In the genomic region with DNA sequence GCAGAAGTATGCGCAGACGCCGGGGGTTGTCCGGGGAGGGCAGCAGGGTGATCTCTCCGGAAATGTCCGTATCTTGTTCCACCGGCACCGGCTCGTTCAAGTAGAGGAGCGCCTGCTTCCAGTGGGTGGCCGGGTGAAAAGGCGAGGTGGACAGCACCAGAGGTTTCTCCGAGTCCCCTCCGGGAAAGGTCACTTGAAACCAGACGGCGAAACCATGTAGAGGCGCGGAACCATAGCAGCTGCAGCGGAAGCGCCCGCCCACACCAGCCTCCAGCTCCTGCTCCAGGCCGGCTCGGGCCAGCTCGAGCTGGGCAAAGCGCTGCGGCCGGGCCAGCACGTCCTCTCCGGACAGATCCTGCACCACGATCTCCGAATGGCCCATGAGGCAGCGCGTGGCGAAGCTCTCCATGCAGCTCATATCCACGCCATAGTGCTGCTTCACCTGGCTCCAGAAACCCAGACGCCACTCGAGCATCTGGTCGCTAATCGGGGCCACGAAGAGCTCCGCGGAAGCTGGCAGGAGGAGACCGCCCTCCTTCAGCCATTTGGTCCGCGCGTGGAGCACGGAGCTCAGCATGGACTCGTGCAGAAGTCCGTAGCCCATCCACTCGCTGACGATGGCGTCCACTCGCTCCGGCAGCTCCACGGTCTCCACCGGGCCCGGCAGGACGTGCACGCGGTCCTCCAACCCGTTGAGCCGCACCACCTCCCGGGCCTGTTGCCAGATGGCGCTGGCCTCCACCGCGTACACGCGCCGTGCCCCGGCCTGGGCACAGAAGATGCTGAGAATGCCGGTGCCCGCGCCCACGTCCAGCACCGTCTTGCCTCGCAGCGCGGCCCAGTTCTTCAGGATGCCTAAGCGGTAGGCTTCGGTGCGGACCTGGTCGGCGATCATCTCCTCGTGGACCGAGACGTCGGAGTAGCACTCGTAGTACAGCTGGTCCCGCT, we compare ENCODE assay signal across 8 mouse cellular contexts. TPM values are rescaled to one million over a fixed set of nuclear protein-coding genes. Genes with fewer than 3 reads are reported as not detected.
A peak's percentile ranks its signal among the peaks of the same experiment; 100 is the strongest.
DNase-seq lines count a peak whose midpoint lies in the region; ATAC-seq and TF ChIP-seq lines count a peak whose summit lies in the region.

No protein-coding gene starts in this region.

- H3K9me3 ChIP-seq in ES-Bruce4 (replicated peaks; ENCODE audit: control insufficient read depth, insufficient read depth, low read length, poor library complexity, severe bottlenecking) = no peaks in the 10 kb centered on the region
- no peaks in the 10 kb centered on the region for H3K9me3 ChIP-seq in forebrain, embryonic 13.5 days (replicated peaks)
- no peaks in the 10 kb centered on the region for H3K9me3 ChIP-seq in liver, embryonic 16.5 days (replicated peaks; ENCODE audit: control insufficient read depth, low read length)
- no peaks in the 10 kb centered on the region for H3K9me3 ChIP-seq in neural tube, embryonic 13.5 days

- peak overlapping the region; percentile 63 for H3K4me2 ChIP-seq in forebrain, embryonic 13.5 days
- peak overlapping the region; percentile 74 for H3K4me2 ChIP-seq in liver, embryonic 16.5 days (ENCODE audit: low read depth, low read length)
- H3K4me2 ChIP-seq in neural tube, embryonic 13.5 days = peak overlapping the region; percentile 71

- no peak overlapping the region for H3K27ac ChIP-seq in ES-Bruce4 (ENCODE audit: insufficient read depth, low read length)
- peak overlapping the region; percentile 95 for H3K27ac ChIP-seq in forebrain, embryonic 13.5 days
- peak overlapping the region; percentile 73 for H3K27ac ChIP-seq in liver, embryonic 16.5 days (ENCODE audit: low read length)
- peak overlapping the region; percentile 95 for H3K27ac ChIP-seq in neural tube, embryonic 13.5 days (replicated peaks)

- H3K36me3 ChIP-seq in ES-Bruce4 (ENCODE audit: control insufficient read depth, insufficient read depth, low read length, poor library complexity, severe bottlenecking) = peaks cover 8% of the 10 kb centered on the region
- peaks cover 20% of the 10 kb centered on the region for H3K36me3 ChIP-seq in forebrain, embryonic 13.5 days (ENCODE audit: poor library complexity, severe bottlenecking)
- no peaks in the 10 kb centered on the region; the same call in 1 of the 2 replicates for H3K36me3 ChIP-seq in liver, embryonic 16.5 days (ENCODE audit: control insufficient read depth, insufficient read depth)
- H3K36me3 ChIP-seq in neural tube, embryonic 13.5 days = peaks cover 20% of the 10 kb centered on the region

- no peak for TF ChIP-seq EP300 in ES-Bruce4 (IDR thresholded peaks at IDR 0.05; ENCODE audit: insufficient read depth, low read depth, low read length)

- no peak for TF ChIP-seq CTCF in ES-Bruce4 (IDR thresholded peaks at IDR 0.05; ENCODE audit: low read depth, low read length)

- TF ChIP-seq POLR2A in ES-Bruce4 (IDR thresholded peaks at IDR 0.05; ENCODE audit: insufficient read depth, low read length) = no peak

- H3K4me3 ChIP-seq in ES-Bruce4 (ENCODE audit: low read depth, low read length) = peak overlapping the region; percentile 79
- H3K4me3 ChIP-seq in forebrain, embryonic 13.5 days = peak overlapping the region; percentile 95
- peak overlapping the region; percentile 88 for H3K4me3 ChIP-seq in liver, embryonic 16.5 days (ENCODE audit: low read depth, low read length)
- peak overlapping the region; percentile 62 for H3K4me3 ChIP-seq in neural tube, embryonic 13.5 days

- ATAC-seq in cerebellum, adult (ENCODE audit: insufficient number of reproducible peaks, low FRiP score, low TSS enrichment) = peak; percentile 75
- ATAC-seq in forebrain, embryonic 13.5 days = peak; percentile 85
- ATAC-seq in liver, embryonic 16.5 days (ENCODE audit: low read depth) = peak; percentile 80
- ATAC-seq in neural tube, embryonic 13.5 days (ENCODE audit: low read depth) = peak; percentile 90

- under 1% methylated on average over 89 of the region's 89 CpGs for WGBS in forebrain, embryonic 13.5 days
- under 1% methylated on average over 89 of the region's 89 CpGs for WGBS in large intestine, adult 2 months
- under 1% methylated on average over 89 of the region's 89 CpGs for WGBS in liver, embryonic 16.5 days (ENCODE audit: insufficient replicate concordance)
- WGBS in neural tube, embryonic 13.5 days = under 1% methylated on average over 89 of the region's 89 CpGs

- H3K27me3 ChIP-seq in ES-Bruce4 (ENCODE audit: control insufficient read depth, insufficient read depth, low read length, poor library complexity, severe bottlenecking) = no peaks in the 10 kb centered on the region
- no peaks in the 10 kb centered on the region for H3K27me3 ChIP-seq in forebrain, embryonic 13.5 days
- no peaks in the 10 kb centered on the region for H3K27me3 ChIP-seq in liver, embryonic 16.5 days (ENCODE audit: control insufficient read depth, insufficient read depth, low read depth, low read length)
- no peaks in the 10 kb centered on the region for H3K27me3 ChIP-seq in neural tube, embryonic 13.5 days

- DNase-seq in heart, postnatal 10 days = peak; percentile 83
- peak; percentile 19 for DNase-seq in large intestine, adult 2 months (ENCODE audit: low read depth, low spot score)
- DNase-seq in telencephalon, adult 2 months (ENCODE audit: low read depth, low spot score) = peak; percentile 33

- peak overlapping the region; percentile 61 for H3K9ac ChIP-seq in ES-Bruce4 (ENCODE audit: low read depth, poor library complexity, severe bottlenecking)
- H3K9ac ChIP-seq in forebrain, embryonic 13.5 days = peak overlapping the region; percentile 97
- H3K9ac ChIP-seq in liver, embryonic 16.5 days (ENCODE audit: low read depth, low read length) = peak overlapping the region; percentile 80
- peak overlapping the region; percentile 90 for H3K9ac ChIP-seq in neural tube, embryonic 13.5 days

- H3K4me1 ChIP-seq in ES-Bruce4 (ENCODE audit: control insufficient read depth, insufficient read depth, low read length) = no peaks in the 10 kb centered on the region
- H3K4me1 ChIP-seq in forebrain, embryonic 13.5 days = peaks cover 21% of the 10 kb centered on the region
- peaks cover 13% of the 10 kb centered on the region for H3K4me1 ChIP-seq in liver, embryonic 16.5 days (ENCODE audit: control insufficient read depth, low read depth, low read length)
- H3K4me1 ChIP-seq in neural tube, embryonic 13.5 days (replicated peaks) = peaks cover 28% of the 10 kb centered on the region

- intact Hi-C loops in heart, postnatal 10 days (cut with DNase I) = loop anchor here (5.0 kb wide), 1 partner anchor 108 kb away; the partner anchor contains the start of gene Ntng1

RNA-seq across cellular contexts. Expression of gene Prmt6, which starts 0.6 kb away (rescaled TPM):
- 10.7 and 11.5 TPM in 2 replicates for polyA plus RNA-seq in ES-Bruce4 (2011; ENCODE audit: insufficient read depth, insufficient read length, low read depth, missing spikeins)
- 21.8 TPM in 2 replicates for polyA plus RNA-seq in forebrain, embryonic 13.5 days (2015; fragmentation: Nextera tagmentation; extraction: Ambion mirVana)
- total RNA-seq in heart, postnatal 10 days (2021) = 1 to 10 TPM; 7.4 to 8.2 TPM
- 3.8 and 5.1 TPM in 2 replicates for polyA plus RNA-seq in large intestine, adult 2 months (2012; rRNA removed)
- 3.6 and 4.4 TPM in 2 replicates for polyA plus RNA-seq in liver, embryonic 16.5 days (2015; fragmentation: Nextera tagmentation; extraction: Ambion mirVana)
- 29.3 and 30.8 TPM in 2 replicates for polyA plus RNA-seq in neural tube, embryonic 13.5 days (2015; fragmentation: Nextera tagmentation; extraction: Ambion mirVana)

Comparison
In these comparisons a context has a peak if more than half of its experiments do, and no peak if none do; other contexts are left out.
1. DNase-seq: peak in every context shown above with its lines; median percentile 83 in heart, postnatal 10 days; 33 in telencephalon, adult 2 months; 19 in large intestine, adult 2 months.